Mouse (Mus musculus) neural tube, embryonic 12.5 days (tissue): ENCODE measurements at regions not wholly inside any gene's neighbourhood (a gene's known extent, or its start where the extent isn't known, plus 50 kb on each side); places are given as distances from the start of the nearest gene placed in this dataset.
A peak's percentile ranks its signal among the peaks of the same experiment; 100 is the strongest.

Experiments
- ATAC-seq: fragments of 200-750 bp; cut with Nextera tagmentation; 2 replicates; pipeline ENCODE4 v1.8.0; 2017; ENCODE audit warnings: low read depth, mild to moderate bottlenecking, moderate TSS enrichment, moderate library complexity; ENCODE audit not compliant: low FRiP score
- H3K27ac ChIP-seq: fragments of 300-500 bp; sonication (generic); 2 replicates; pipeline ENCODE4 v1.5.1; 2016
- H3K27me3 ChIP-seq: fragments of 300-500 bp; sonication (generic); replicated peaks from 2 replicates; pipeline ENCODE4 v1.6.1; 2016; ENCODE audit warnings: mild to moderate bottlenecking
- H3K36me3 ChIP-seq: fragments of 300-500 bp; sonication (generic); 2 replicates; pipeline ENCODE4 v1.6.1; 2016; ENCODE audit warnings: mild to moderate bottlenecking
- H3K4me1 ChIP-seq: fragments of 300-500 bp; sonication (generic); 2 replicates; pipeline ENCODE4 v1.6.1; 2016
- H3K4me2 ChIP-seq: fragments of 300-500 bp; sonication (generic); replicated peaks from 2 replicates; pipeline ENCODE4 v1.6.1; 2016; ENCODE audit warnings: mild to moderate bottlenecking
- H3K4me3 ChIP-seq: fragments of 300-500 bp; sonication (generic); 2 replicates; pipeline ENCODE4 v1.5.1; 2016
- H3K9ac ChIP-seq: fragments of 300-500 bp; sonication (generic); 2 replicates; pipeline ENCODE4 v1.6.1; 2016; ENCODE audit warnings: mild to moderate bottlenecking
- H3K9me3 ChIP-seq: fragments of 300-500 bp; sonication (generic); 2 replicates; pipeline ENCODE4 v1.6.1; 2016; ENCODE audit warnings: mild to moderate bottlenecking
- WGBS: fragments of 180-500 bp; shearing (Covaris S2); methylation state at CpG from one replicate; pipeline ENCODE4 v1.1.7; 2016; 5-methylcytosine and 5-hydroxymethylcytosine counted together

- H3K4me3 ChIP-seq, result no peak overlapping the region
- no peak overlapping the region for H3K4me2 ChIP-seq
- H3K27ac ChIP-seq, result no peak overlapping the region
- no peak for ATAC-seq
- no peaks in the 10 kb centered on the region for H3K36me3 ChIP-seq
- H3K9ac ChIP-seq, result no peak overlapping the region
- 4% methylated on average over 2 of the region's 2 CpGs for WGBS
- H3K27me3 ChIP-seq, result no peaks in the 10 kb centered on the region
- peaks cover 6% of the 10 kb centered on the region; the same call in 1 of the 2 replicates for H3K4me1 ChIP-seq
- no peaks in the 10 kb centered on the region for H3K9me3 ChIP-seq
These were observed 382.8 kb upstream of the Trpc7 start for GRCm38 (mm10) chr13:57278580-57278979.

DNA sequence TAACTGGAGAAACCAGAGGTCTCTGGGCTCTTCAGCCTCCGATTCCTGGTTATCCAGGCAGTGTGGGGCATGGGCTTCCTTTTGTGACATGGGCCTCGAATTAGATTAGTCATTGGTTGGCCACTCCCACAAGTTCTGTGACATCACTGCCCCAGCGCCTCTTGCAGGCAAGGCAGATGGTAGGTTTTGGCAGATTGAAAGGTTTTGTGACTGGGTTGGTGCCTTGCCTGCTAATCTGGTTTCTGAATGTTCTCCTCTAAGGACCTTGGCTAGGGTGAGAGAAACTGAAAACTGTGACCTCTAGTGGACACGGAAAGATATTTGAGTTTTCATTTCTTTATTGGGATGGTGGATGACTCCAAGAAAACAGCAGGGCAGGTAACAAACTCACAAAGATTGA, 381.3 kb upstream of the Trpc7 start:
- H3K4me1 ChIP-seq, result 0 out of 2 replicates have a peak, but pooled peaks cover under 1% of the 10 kb centered on the region
- H3K9me3 ChIP-seq, result no peaks in the 10 kb centered on the region
- H3K4me2 ChIP-seq, result no peak overlapping the region
- ATAC-seq, result no peak
- no peak overlapping the region for H3K4me3 ChIP-seq
- H3K36me3 ChIP-seq, result no peaks in the 10 kb centered on the region
- H3K9ac ChIP-seq, result no peak overlapping the region
- 42% methylated on average over 4 of the region's 4 CpGs for WGBS
- H3K27me3 ChIP-seq, result no peaks in the 10 kb centered on the region
- H3K27ac ChIP-seq, result no peak overlapping the region

- 89% methylated on average over 11 of the region's 11 CpGs for WGBS
- Histone ChIP-seq H3K9me3 (no peaks in the 10 kb centered on the region), H3K4me3 (no peak overlapping the region), H3K9ac (no peak overlapping the region), H3K4me1 (no peaks in the 10 kb centered on the region), H3K27ac (no peak overlapping the region), H3K27me3 (no peaks in the 10 kb centered on the region), H3K36me3 (no peaks in the 10 kb centered on the region), H3K4me2 (no peak overlapping the region)
- ATAC-seq, result no peak
These were observed 380.1 kb upstream of the Trpc7 start for GRCm38 (mm10) chr13:57275871-57276270.

- Histone ChIP-seq H3K27ac (no peak overlapping the region), H3K4me2 (no peak overlapping the region), H3K36me3 (no peaks in the 10 kb centered on the region), H3K9ac (no peak overlapping the region), H3K9me3 (no peaks in the 10 kb centered on the region), H3K27me3 (no peaks in the 10 kb centered on the region), H3K4me1 (no peaks in the 10 kb centered on the region), H3K4me3 (no peak overlapping the region)
- 29% methylated on average over 3 of the region's 3 CpGs for WGBS
- no peak for ATAC-seq
These were observed 377.8 kb upstream of the Trpc7 start for GRCm38 (mm10) chr13:57273593-57273992.

GRCm38 (mm10) chr13:57269614-57270013, 373.8 kb upstream of the Trpc7 start:
- H3K9me3 ChIP-seq, result no peaks in the 10 kb centered on the region
- H3K4me3 ChIP-seq, result no peak overlapping the region
- H3K27me3 ChIP-seq, result no peaks in the 10 kb centered on the region
- WGBS, result 13% methylated on average over 8 of the region's 8 CpGs
- ATAC-seq, result peak; percentile 48; the same call in 1 of the 2 replicates
- no peak overlapping the region for H3K9ac ChIP-seq
- no peaks in the 10 kb centered on the region for H3K36me3 ChIP-seq
- no peak overlapping the region for H3K4me2 ChIP-seq
- no peak overlapping the region for H3K27ac ChIP-seq
- no peaks in the 10 kb centered on the region for H3K4me1 ChIP-seq

DNA sequence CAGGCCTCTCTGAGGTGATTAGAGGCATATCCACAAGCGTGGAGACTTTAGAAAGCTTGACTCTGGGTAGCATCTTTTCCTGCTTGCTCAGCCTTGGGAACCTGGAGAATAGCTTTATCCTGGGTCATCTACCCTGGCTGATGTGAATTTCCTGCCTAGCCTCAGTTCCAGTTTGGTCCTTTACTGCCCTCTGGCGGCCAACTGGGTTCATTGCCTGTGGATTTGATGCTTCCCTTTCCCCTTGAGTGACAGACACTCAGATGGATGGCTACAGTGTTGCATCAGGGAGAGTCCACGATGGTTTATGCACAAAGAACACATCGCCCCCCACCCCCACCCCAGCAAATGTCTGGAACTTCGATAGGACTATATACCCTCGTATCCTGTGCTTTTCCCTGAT, 364.1 kb upstream of the Trpc7 start:
- 7% methylated on average over 6 of the region's 6 CpGs for WGBS
- H3K4me2 ChIP-seq, result no peak overlapping the region
- H3K4me1 ChIP-seq, result no peaks in the 10 kb centered on the region
- H3K27me3 ChIP-seq, result no peaks in the 10 kb centered on the region
- H3K36me3 ChIP-seq, result no peaks in the 10 kb centered on the region
- H3K27ac ChIP-seq, result no peak overlapping the region
- ATAC-seq, result no peak
- H3K9ac ChIP-seq, result no peak overlapping the region
- H3K9me3 ChIP-seq, result no peaks in the 10 kb centered on the region
- no peak overlapping the region for H3K4me3 ChIP-seq

DNA sequence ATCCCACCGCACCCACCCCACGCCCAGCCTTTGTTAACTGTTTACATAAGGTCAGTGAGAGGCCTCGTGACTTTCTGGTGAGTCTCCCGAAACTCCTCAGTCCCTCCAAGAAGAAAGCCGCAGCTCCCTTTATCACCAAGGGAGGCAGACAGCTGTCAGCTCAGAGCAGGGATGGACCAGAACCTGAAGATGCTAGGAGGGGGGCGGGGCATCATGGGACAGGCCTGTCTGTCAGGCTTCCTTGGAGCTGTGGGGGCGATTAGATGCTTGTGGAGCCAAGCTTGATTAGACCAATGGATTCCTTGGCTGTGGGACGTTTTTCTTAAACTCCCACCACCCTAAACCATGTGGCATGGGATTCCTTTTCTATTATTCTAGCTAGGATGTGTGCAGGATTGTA, 363.7 kb upstream of the Trpc7 start:
- 72% methylated on average over 8 of the region's 8 CpGs for WGBS
- no peak overlapping the region for H3K27ac ChIP-seq
- H3K36me3 ChIP-seq, result no peaks in the 10 kb centered on the region
- ATAC-seq, result no peak
- H3K9me3 ChIP-seq, result no peaks in the 10 kb centered on the region
- H3K27me3 ChIP-seq, result no peaks in the 10 kb centered on the region
- H3K9ac ChIP-seq, result no peak overlapping the region
- H3K4me2 ChIP-seq, result no peak overlapping the region
- H3K4me3 ChIP-seq, result no peak overlapping the region
- no peaks in the 10 kb centered on the region for H3K4me1 ChIP-seq

DNA sequence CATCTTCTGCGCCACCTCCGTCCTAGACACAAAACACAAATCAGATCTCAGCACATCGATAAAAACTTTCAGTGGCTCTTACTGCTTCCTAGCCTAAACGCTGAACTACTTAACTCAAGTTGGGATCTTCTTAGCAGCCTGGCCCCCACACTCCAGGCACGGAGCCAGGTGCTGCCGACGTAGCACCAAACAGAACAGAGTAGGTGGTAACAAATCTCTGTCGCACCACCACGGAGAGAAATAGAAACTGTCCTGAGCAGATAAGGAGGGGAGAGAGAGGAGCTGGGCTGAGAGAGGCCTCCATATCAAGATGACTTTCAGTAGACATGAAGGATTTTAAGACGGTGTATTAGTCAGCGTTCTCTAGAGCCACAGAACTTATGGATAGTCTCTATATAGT, 360.1 kb upstream of the Trpc7 start:
- H3K9me3 ChIP-seq, result no peaks in the 10 kb centered on the region
- H3K27ac ChIP-seq, result no peak overlapping the region
- H3K9ac ChIP-seq, result no peak overlapping the region
- no peaks in the 10 kb centered on the region for H3K36me3 ChIP-seq
- H3K4me2 ChIP-seq, result no peak overlapping the region
- H3K4me3 ChIP-seq, result no peak overlapping the region
- WGBS, result 93% methylated on average over 11 of the region's 11 CpGs
- H3K27me3 ChIP-seq, result no peaks in the 10 kb centered on the region
- no peak for ATAC-seq
- no peaks in the 10 kb centered on the region for H3K4me1 ChIP-seq

- Histone ChIP-seq H3K9me3 (no peaks in the 10 kb centered on the region), H3K27me3 (no peaks in the 10 kb centered on the region), H3K4me3 (no peak overlapping the region), H3K4me1 (no peaks in the 10 kb centered on the region), H3K9ac (no peak overlapping the region), H3K4me2 (no peak overlapping the region), H3K27ac (no peak overlapping the region), H3K36me3 (no peaks in the 10 kb centered on the region)
- 85% methylated on average over 5 of the region's 5 CpGs for WGBS
- ATAC-seq, result no peak
These were observed 354.1 kb upstream of the Trpc7 start for GRCm38 (mm10) chr13:57249851-57250250.

- no peaks in the 10 kb centered on the region for H3K9me3 ChIP-seq
- ATAC-seq, result no peak
- 89% methylated on average over 4 of the region's 4 CpGs for WGBS
These were observed 353.6 kb upstream of the Trpc7 start for GRCm38 (mm10) chr13:57249401-57249800.

DNA sequence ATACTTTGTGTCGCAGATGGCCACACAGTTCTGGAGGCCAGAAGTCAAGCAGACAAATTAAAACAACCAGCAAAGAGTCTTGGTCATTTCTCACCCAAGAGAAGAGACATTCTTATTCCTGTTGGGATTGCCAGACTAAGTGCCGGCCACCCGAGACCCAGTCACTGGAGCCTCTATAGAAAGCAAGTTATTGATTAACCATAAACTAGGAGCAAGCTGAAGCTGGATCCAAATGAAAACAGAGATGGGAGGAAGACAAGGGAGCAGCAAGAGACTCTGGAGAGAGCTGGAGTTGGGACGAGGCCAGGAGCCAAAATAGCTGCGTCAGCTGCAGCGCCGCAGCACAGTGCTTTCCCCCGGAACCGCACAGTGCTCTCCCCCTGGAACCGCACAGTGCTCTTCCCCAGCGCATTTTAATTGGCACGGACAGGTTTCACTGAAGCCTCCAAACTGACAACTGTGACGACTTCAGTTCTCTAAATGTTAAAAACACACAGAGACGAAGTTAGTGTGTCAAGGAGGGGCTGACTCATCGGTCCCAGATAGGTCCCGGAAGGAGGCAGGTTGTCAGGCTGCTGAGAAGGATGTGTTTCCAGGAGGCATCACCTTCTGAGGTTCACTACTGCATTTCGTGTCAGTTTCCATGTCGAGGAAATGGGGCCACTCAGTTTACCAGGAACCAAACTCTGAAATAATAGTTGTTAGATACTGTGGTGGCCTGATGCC, 350.6 kb upstream of the Trpc7 start:
- no peaks in the 10 kb centered on the region for H3K27me3 ChIP-seq
- H3K9ac ChIP-seq, result no peak overlapping the region
- no peaks in the 10 kb centered on the region for H3K4me1 ChIP-seq
- 65% methylated on average over 18 of the region's 18 CpGs for WGBS
- no peak overlapping the region for H3K4me2 ChIP-seq
- no peak for ATAC-seq
- no peaks in the 10 kb centered on the region for H3K36me3 ChIP-seq
- H3K9me3 ChIP-seq, result no peaks in the 10 kb centered on the region
- no peak overlapping the region for H3K4me3 ChIP-seq
- H3K27ac ChIP-seq, result no peak overlapping the region

More at GRCm38 (mm10) chr13:57249401-57249800, 353.6 kb upstream of the Trpc7 start:
- Histone ChIP-seq H3K9ac (no peak overlapping the region), H3K27me3 (no peaks in the 10 kb centered on the region), H3K27ac (no peak overlapping the region), H3K4me2 (no peak overlapping the region), H3K4me1 (no peaks in the 10 kb centered on the region), H3K36me3 (no peaks in the 10 kb centered on the region), H3K4me3 (no peak overlapping the region)

- Histone ChIP-seq H3K27ac (no peak overlapping the region), H3K9ac (no peak overlapping the region), H3K9me3 (no peaks in the 10 kb centered on the region), H3K4me3 (no peak overlapping the region), H3K4me1 (no peaks in the 10 kb centered on the region), H3K36me3 (no peaks in the 10 kb centered on the region), H3K27me3 (no peaks in the 10 kb centered on the region), H3K4me2 (no peak overlapping the region)
- WGBS, result 20% methylated on average over 4 of the region's 4 CpGs
- no peak for ATAC-seq
These were observed 341.1 kb upstream of the Trpc7 start for GRCm38 (mm10) chr13:57236917-57237316.

- Histone ChIP-seq H3K9ac (no peak overlapping the region), H3K4me1 (no peaks in the 10 kb centered on the region), H3K9me3 (no peaks in the 10 kb centered on the region), H3K36me3 (no peaks in the 10 kb centered on the region), H3K27me3 (no peaks in the 10 kb centered on the region), H3K4me3 (no peak overlapping the region), H3K27ac (no peak overlapping the region), H3K4me2 (no peak overlapping the region)
- WGBS, result 83% methylated on average over 5 of the region's 5 CpGs
- no peak for ATAC-seq
These were observed 340.4 kb upstream of the Trpc7 start for GRCm38 (mm10) chr13:57236211-57236610.
